Comparison of ENCODE assay signal across 9 mouse cellular contexts in the genomic region with DNA sequence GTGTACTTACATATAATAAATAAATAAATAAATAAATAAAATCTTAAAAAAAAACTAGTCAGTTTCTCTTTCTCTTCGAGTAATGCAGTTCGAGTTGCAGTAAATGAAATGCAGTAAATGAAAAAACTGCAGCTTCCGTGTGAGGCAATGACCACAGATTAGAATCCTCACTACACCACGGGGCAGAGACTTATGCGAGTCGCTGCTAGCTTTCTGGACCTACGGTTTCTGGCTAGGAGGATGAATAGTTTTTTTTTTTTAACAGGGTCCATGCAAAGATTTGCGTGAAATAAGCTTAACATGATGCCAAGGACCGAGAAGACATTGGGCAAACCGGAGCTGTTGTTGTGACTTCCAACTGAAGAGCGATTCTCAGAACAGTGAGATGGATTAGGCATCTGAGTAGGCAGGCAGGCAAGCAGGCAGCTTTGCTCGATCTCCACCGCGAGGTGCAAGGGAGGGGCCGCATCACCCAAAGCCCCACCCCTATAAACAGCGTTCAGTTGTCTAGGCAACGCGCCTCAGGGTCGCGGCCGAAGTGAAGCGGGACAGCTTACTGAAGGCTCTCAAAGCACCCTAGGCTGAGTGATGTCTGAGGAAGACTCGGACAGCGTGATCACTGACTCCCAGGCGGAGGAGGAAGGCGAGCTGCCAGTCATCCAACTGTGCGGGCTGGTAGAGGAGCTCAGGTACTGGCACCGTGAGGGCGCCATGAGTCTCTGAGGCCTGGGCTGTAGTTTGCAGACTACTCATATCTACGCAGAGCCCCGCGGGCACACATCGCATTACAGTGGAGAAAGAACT. TPM values are rescaled to one million over a fixed set of nuclear protein-coding genes. Genes with fewer than 3 reads are reported as not detected.
DNase-seq lines count a peak whose midpoint lies in the region; ATAC-seq lines count a peak whose summit lies in the region.
"Had no signal": no experiment of that assay in that cellular context is flagged by ENCODE, and none has a peak within 500 bp of the region (broad histone marks: within the 10 kb centered on the region; RNA-seq: fewer than 3 reads in every experiment).

Ccdc113 (plus strand) TSS at position 502 of the 804 bp plus-strand sequence.

- peak; percentile 89 for ATAC-seq in hindbrain, embryonic 14.5 days (ENCODE audit: low FRiP score)

- peak; percentile 91 for DNase-seq in ZHBTc4 (ENCODE audit: low read depth, low spot score)
- DNase-seq in cerebellum, adult 9-10 months, result peak; percentile 56
- DNase-seq in forelimb bud, embryonic 11.5 days (ENCODE audit: low read depth, low spot score), result peak; percentile 59
- DNase-seq in hindbrain, embryonic 14.5 days (ENCODE audit: low spot score), result peak; percentile 55
- DNase-seq in left cerebral cortex, adult 18-20 months (ENCODE audit: low spot score in 2 of 2), result peak; percentile 59 to 67
- peak; percentile 50 for DNase-seq in lung, postnatal 25 days (ENCODE audit: low spot score)
- peak; percentile 70 for DNase-seq in ovary, postnatal 36 days (ENCODE audit: low spot score)
- peak; percentile 39 for DNase-seq in urinary bladder, postnatal 25 days (ENCODE audit: low spot score)

- peak within 1 kb of the TSS; percentile 48 for H3K9ac ChIP-seq in hindbrain, embryonic 14.5 days

- H3K9me3 ChIP-seq in hindbrain, embryonic 14.5 days (ENCODE audit: control insufficient read depth, low read length), result no peaks in the 10 kb centered on the region

- H3K4me3 ChIP-seq in hindbrain, embryonic 14.5 days (replicated peaks; ENCODE audit: low read length), result peak within 1 kb of the TSS; percentile 36

- no peaks in the 10 kb centered on the region for H3K4me1 ChIP-seq in hindbrain, embryonic 14.5 days (replicated peaks; ENCODE audit: control insufficient read depth, insufficient read depth, low read length)

- no peak within 1 kb of the TSS; the same call in 1 of the 2 replicates for H3K27ac ChIP-seq in hindbrain, embryonic 14.5 days

- H3K36me3 ChIP-seq in hindbrain, embryonic 14.5 days (replicated peaks; ENCODE audit: control insufficient read depth, insufficient read depth), result no peaks in the 10 kb centered on the region

- 6% methylated on average over 33 of the region's 33 CpGs for WGBS in hindbrain, embryonic 14.5 days

- no peaks in the 10 kb centered on the region for H3K27me3 ChIP-seq in hindbrain, embryonic 14.5 days (ENCODE audit: control insufficient read depth, insufficient read depth, low read length)

- peak within 1 kb of the TSS; percentile 64 for H3K4me2 ChIP-seq in hindbrain, embryonic 14.5 days (replicated peaks)

RNA-seq across cellular contexts. Expression of gene Ccdc113, which starts in this region (rescaled TPM):
- polyA plus RNA-seq in hindbrain, embryonic 14.5 days (2014; fragmentation: Nextera tagmentation; extraction: Ambion mirVana), result 3.1 and 3.4 TPM in 2 replicates
- total RNA-seq in left cerebral cortex, adult 18-20 months (2021), result 1 to 10 TPM; 3.3 to 3.4 TPM
- polyA plus RNA-seq: large intestine, adult 2 months had no signal

Comparison
In these comparisons a context has a peak if more than half of its experiments do, and no peak if none do; other contexts are left out.
1. DNase-seq: peak in every context shown above with its lines; median percentile 91 in ZHBTc4; 70 in ovary, postnatal 36 days; 63 in left cerebral cortex, adult 18-20 months; 59 in forelimb bud, embryonic 11.5 days; 56 in cerebellum, adult 9-10 months; 55 in hindbrain, embryonic 14.5 days; 50 in lung, postnatal 25 days; 39 in urinary bladder, postnatal 25 days.